Mouse (Mus musculus): ENCODE measurements at regions not wholly inside any gene's neighbourhood (a gene's known extent, or its start where the extent isn't known, plus 50 kb on each side); places are given as distances from the start of the nearest gene placed in this dataset.

- DNase-seq (ENCODE audit: low read depth, low spot score) = no peak
Observed at GRCm38 (mm10) chr1:142605224-142605623, 1035.2 kb upstream of the B3galt2 start.

- DNase-seq (ENCODE audit: low read depth, low spot score) = no peak
Observed at GRCm38 (mm10) chr1:142606082-142606481, 1034.4 kb upstream of the B3galt2 start.

GRCm38 (mm10) chr1:142621464-142621863 is 1019.0 kb upstream of the B3galt2 start:
- DNase-seq (ENCODE audit: low read depth, low spot score) = no peak

GRCm38 (mm10) chr1:142624303-142624702 is 1016.2 kb upstream of the B3galt2 start:
- no peak for DNase-seq (ENCODE audit: low read depth, low spot score)

GRCm38 (mm10) chr1:142655289-142655688 is 985.2 kb upstream of the B3galt2 start:
- no peak for DNase-seq (ENCODE audit: low read depth, low spot score)

- DNase-seq (ENCODE audit: low read depth, low spot score) = no peak
Observed at GRCm38 (mm10) chr1:142665262-142665661, 975.2 kb upstream of the B3galt2 start.

GRCm38 (mm10) chr1:142679917-142680316 is 960.5 kb upstream of the B3galt2 start:
- DNase-seq (ENCODE audit: low read depth, low spot score) = no peak

- no peak for DNase-seq (ENCODE audit: low read depth, low spot score)
Observed at GRCm38 (mm10) chr1:142688828-142689227, 951.6 kb upstream of the B3galt2 start.

GRCm38 (mm10) chr1:142695179-142695578 is 945.3 kb upstream of the B3galt2 start:
- no peak for DNase-seq (ENCODE audit: low read depth, low spot score)

GRCm38 (mm10) chr1:142708263-142708662 is 932.2 kb upstream of the B3galt2 start:
- DNase-seq (ENCODE audit: low read depth, low spot score) = no peak

- DNase-seq (ENCODE audit: low read depth, low spot score) = no peak
Observed at GRCm38 (mm10) chr1:142730259-142730658, 910.2 kb upstream of the B3galt2 start.

GRCm38 (mm10) chr1:142734108-142734507 is 906.4 kb upstream of the B3galt2 start:
- DNase-seq (ENCODE audit: low read depth, low spot score) = no peak

GRCm38 (mm10) chr1:142738376-142738775 is 902.1 kb upstream of the B3galt2 start:
- no peak for DNase-seq (ENCODE audit: low read depth, low spot score)

- DNase-seq (ENCODE audit: low read depth, low spot score) = peak; percentile 67
Observed at GRCm38 (mm10) chr1:142742307-142742706, 898.2 kb upstream of the B3galt2 start.

GRCm38 (mm10) chr1:142771010-142771409 is 869.5 kb upstream of the B3galt2 start:
- DNase-seq (ENCODE audit: low read depth, low spot score) = no peak
